Mouse (Mus musculus) hindlimb bud, embryonic 11.5 days (tissue): Measurements from ENCODE around the gene Tada3.
"Not testable (repeated sequence)": the region's sequence is repeated elsewhere in the genome, so short reads cannot be mapped to it uniquely, and the experiment has no call there.

Source experiments
- DNase-seq: peaks from one replicate; pipeline ENCODE4 v3.0.0-alpha.2; 2012; ENCODE audit warnings: low read depth, low spot score; ENCODE audit errors: extremely low spot score

The Tada3 gene

DNA sequence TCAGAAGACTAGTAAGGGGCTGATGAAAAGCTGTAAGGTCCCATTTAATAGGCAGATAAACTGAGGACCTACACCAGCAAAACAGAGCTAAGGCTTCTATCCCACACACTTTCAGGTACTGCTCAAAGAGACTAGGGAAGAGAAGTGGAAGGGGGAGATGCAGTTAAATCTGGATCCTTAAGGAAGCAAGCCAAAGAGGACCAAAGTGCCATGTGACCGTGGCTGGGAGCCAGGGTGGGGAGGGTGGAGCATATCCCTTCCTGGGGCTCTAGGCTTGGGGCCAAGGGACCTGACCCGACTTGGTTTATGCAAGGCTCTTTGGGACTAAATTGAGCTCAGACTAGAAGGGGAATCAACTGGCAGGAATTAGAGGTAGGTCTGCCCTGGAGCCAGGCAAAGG lies 33.4 kb downstream of the Tada3 start:
- no peak for DNase-seq

DNA sequence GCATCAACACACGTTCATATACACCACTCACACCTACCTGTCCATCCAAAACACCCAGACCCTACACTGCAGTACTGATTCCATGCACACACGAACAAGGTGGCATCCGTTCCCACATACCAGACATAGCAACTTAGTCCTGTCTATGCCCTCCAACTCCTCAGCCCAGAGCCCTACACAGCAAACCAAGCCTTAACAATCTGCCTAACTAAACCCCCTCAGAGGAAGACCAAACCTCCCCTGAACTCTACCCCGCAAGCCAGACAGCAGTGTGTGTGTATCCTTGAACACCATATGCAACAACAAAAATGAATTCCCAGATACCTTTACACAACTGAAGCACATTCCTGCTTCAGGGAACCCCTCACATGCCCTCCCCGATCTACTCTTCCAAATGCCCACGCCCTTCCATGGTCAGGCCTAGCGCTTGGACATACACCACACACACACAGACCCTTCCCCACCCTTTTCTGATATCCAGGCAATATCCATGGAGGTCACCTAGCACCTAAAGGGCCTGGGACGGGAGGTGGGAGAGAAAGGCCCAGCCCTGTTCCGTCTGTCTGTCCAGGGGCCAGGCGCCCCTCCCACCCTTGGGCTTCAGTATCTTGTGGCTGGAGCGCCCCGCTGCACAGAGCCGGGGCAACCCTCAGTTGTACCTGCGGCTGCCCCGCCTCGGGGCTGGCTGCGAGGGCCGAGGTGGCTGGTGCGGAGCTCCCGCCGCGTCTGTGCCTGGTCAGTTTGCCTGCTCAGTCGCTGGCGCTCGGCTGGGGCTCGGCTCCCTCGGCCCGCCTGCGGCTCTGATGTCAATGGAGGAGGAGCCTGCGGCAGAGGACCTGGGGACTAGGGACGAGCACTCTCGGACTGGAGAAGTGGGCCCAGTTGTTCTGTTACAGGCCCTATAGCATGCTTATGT lies 34.2 kb downstream of the Tada3 start, which contains the start of gene Camk1:
Gene Camk1, minus strand, starts transcription at position 808 of the 916 bp plus-strand sequence.
- no peak for DNase-seq

DNA sequence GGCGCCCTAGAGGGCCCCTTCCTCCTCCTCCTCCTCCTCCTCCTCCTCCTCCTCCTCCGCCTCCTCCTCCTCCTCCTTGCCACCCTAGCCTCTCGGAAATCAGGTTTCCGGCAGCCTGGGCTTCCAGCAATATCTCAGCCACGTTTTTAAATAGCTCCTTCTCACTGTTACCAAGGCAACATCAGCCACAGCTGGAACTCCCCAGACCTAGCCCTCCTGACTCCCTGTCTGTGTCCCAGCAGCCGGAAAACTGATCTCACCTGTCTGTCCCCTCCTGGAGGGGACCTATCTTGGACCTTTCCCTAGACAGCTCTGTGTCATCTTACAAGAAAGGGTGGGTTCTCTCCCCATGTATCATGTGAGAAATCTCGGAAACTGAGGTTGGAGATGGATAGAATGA lies 35.4 kb downstream of the Tada3 start:
- no peak for DNase-seq

DNA sequence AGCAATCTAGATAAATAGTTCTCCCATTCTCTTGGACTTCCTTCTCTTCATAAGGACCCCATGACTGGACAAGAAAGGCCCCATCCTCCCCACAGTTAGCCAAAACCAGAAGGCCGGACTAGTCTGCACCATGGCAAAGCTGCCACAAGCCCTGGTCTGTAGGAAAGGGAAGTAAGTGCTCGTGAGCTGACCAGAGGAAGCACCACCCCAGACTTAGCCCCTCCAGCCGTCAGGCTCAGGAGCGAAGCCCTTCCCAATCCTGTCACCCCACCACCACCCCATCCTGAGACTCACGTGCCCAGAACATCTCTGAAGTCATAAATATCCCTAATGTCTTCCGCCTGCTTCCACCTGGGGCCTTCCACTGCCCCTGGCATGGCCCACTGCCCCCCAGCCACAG lies 36.1 kb downstream of the Tada3 start:
- no peak for DNase-seq

DNA sequence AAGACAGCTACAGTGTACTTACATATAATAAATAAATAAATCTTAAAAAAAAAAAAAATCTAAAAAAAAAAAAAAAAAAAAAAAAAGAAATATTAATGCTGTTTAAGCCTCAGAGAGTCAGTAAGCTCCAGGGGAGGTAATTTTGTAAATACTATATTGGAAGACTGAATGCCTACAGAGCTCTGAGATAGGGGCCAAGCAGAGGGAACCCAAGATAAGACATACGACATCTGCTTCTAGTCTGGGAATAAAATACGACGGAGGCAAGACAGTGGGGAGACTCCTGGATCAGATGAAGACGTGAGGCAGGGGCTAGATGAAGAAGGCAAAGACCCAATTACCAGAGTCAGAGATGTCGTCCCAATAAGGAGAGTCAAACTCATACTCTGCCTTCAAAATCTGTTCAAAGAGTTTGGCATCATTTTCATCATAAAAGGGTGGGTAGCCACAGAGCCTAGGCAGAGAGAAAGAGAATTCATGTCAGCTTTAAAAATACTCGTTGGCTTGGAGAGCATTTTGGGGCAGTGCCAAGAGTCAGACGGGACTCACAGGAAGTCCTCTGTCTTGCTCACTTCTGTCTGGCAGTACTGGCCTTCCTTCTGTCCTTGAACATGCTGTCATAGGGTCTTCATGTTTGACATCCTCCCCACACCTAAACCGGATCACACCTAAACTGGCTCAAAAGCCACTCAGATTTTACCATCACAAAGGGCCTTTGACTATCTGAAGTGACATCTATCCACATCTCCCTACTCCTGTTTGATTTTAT lies 40.6 kb downstream of the Tada3 start:
- no peak for DNase-seq

DNA sequence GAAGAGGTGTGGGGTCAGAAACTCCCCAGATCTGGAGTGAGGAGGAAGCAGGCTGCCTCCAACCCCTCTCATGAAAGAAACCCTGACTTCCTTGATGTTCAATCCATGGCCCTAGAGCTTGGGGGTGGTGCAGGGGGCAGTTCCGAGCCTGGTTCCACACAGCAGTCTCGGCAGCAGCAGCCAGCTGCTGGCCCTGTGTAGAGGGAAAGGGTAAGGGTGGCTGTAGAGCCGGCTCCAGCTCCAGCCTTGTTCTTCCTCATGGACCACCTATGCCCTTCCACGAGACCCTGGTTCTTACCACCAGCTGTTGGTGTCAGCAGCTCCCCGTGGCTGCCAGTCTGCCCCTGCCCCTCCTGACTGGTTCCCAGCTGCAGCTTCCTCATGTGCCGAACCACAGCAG lies 43.5 kb downstream of the Tada3 start:
- DNase-seq = no peak

DNA sequence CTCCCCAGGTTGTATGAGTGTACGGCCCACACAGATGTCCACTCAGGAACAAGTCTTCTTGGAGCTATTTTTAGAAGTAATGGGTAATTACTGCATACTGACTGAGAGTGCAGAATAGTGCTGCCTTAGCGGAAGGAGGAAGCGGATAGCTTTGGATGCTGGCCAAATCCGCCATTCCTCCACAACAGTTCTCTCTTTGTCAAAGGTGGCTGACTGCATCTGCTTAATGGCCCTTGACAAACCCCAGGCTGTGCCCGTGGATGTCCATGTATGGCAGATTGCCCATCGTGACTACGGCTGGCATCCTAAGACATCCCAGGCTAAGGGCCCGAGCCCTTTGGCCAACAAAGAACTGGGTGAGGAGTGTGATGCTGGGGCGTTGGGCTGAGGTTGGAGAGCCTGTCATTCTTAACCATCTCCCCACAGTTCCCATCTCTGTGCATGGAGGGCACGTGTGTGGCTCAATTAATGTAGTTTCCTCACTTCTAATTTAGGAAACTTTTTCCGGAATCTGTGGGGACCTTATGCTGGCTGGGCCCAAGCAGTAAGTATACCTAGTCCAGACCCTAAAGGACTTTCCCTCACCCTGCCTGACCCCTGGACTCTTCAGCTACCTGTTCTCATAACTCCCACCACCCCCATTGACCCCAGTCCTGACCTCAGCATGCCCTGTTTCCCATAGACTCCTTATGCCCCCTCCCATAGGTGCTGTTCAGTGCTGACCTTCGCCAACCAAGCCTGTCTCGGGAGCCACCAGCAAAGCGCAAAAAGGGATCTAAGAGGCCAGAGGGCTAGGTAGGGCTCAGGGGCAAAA lies 44.3 kb downstream of the Tada3 start:
- no peak for DNase-seq

DNA sequence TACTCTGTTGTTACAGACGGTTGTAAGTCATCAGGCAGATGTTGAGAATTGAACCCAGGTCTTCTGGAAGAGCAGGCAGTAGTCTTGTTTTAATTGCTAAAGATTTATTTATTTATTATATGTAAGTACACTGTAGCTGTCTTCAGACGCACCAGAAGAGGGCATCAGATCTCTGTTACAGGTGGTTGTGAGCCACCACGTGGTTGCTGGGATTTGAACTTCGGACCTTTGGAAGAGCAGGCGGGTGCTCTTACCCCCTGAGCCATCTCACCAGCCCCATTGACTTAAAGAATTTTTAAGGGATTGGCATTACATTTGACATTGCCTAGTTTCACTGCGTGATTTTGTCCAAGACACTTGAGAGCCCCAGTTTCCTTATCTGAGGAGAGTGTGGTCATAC lies 44.9 kb downstream of the Tada3 start:
- not testable (repeated sequence) for DNase-seq

DNA sequence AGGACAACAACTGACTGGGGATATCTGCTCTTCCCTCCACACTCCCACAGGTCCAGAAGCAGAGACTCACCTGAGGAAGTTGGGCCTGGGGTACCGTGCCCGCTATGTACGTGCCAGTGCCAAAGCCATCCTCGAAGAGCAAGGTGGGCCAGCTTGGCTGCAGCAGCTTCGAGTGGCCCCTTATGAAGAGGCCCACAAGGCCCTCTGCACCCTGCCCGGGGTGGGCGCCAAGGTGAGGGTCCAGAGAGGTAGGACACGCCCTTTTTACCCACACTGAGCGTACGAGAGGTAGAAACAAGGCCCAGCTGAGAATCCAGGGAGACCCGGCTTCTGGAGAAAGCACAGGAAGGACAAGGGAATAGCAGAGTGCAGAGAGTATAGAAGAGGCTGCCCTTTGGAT lies 46.0 kb downstream of the Tada3 start:
- DNase-seq = no peak

DNA sequence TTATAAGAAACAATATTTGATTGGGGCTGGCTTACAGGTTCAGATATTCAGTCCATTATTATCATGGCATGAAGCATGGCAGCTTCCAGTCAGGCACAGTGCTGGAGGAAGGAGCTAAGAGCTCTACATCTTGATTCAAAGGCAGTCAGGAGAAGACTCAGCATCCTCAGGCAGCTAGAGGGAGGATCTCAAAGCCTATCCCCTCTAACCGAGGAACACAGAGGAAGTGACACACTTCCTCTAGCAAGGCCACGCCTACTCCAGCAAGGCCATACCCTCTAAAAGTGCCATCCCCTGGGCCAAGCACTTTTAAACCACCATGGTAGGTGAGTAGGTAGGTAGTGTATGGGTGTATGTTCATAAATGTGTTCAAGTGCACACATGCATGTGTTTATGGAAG lies 47.1 kb downstream of the Tada3 start:
- DNase-seq = no peak

DNA sequence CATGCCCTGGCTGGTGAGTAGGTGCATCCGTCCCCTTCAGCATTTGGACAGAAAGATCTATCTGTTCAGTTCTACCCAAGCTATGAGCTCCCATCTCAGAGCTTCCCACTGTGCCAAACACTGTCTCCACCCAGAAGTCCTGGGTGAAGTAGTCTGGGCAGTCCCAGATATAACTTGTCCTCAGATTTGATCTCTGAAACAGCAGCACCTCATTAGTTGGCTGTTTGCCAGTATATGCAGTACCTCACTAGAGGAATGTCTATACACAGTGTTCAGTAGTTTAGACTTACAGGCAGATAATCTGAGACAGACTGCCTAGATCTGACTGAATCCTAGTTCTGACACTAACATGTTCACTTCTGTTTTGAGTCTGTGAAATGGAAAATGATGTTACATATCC lies 48.3 kb downstream of the Tada3 start:
- no peak for DNase-seq

DNA sequence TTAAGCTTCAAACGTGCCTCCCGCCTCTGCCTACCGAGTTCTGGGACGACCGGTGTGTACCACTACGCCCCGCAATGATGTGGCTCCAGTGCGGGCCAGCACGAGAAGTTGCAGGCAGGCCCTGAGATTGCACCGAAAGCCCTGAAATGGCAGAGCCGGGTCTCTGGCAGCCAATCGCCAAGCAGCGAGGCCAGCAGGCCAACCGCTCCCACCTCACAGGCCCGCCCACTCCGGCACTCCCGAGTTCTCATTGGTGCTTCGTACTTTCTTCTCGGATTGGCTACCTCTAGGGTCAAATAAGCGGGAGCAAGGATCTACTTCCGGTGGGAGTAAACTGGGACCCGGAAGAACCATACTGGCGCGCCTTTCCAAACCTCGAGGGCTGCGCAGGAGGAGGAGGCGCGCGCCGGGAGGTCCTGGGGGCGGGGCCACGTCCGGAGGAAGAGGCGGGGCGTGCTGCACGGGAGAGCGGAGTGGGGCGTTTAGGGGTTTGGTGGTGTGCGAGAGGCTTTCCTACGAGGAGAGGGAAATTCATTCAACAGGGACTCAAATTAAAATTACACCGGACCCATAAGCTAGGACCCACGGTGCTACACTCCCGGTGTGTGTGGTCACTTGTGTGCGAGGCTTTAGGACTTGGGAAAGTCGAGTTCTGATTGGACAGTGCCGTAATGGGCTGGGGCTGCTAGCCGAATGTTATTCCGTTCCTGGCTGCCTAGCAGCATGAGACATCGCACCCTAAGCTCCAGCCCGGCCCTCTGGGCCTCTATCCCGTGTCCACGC lies 51.0 kb downstream of the Tada3 start, which contains the start of gene Ogg1:
Gene Ogg1, plus strand, starts transcription at position 440 of the 783 bp plus-strand sequence.
- DNase-seq = peak; percentile 95
